In genomic region chr5:142619866-142620265, GRCm38 (mm10) we compare ENCODE assay signal across 8 mouse cellular contexts. TPM values are rescaled to one million over a fixed set of nuclear protein-coding genes. Genes with fewer than 3 reads are reported as not detected.
DNase-seq lines count a peak whose midpoint lies in the region; ATAC-seq and TF ChIP-seq lines count a peak whose summit lies in the region.

No protein-coding gene starts in this region.

- no peak for TF ChIP-seq POLR2A in bone marrow macrophage, adult 2 months (IDR thresholded peaks at IDR 0.05; ENCODE audit: borderline replicate concordance, low read depth, low read length)

- no peaks in the 10 kb centered on the region for H3K9me3 ChIP-seq in forebrain, embryonic 13.5 days (replicated peaks)
- no peaks in the 10 kb centered on the region for H3K9me3 ChIP-seq in stomach, postnatal 0 days (ENCODE audit: control insufficient read depth, low read length)

- peak; percentile 55 for TF ChIP-seq CTCF in bone marrow macrophage, adult 2 months (IDR thresholded peaks at IDR 0.05; ENCODE audit: low read depth, low read length)
- TF ChIP-seq CTCF in stomach, postnatal 0 days (IDR thresholded peaks at IDR 0.05; ENCODE audit: low read depth): peak; percentile 80

- no peaks in the 10 kb centered on the region for H3K27me3 ChIP-seq in forebrain, embryonic 13.5 days
- no peaks in the 10 kb centered on the region for H3K27me3 ChIP-seq in stomach, postnatal 0 days (ENCODE audit: control insufficient read depth, insufficient read depth, low read length)

- no peak overlapping the region for H3K9ac ChIP-seq in forebrain, embryonic 13.5 days
- H3K9ac ChIP-seq in stomach, postnatal 0 days (ENCODE audit: low read length): no peak overlapping the region

- H3K27ac ChIP-seq in bone marrow macrophage, adult 2 months (ENCODE audit: insufficient read depth, low read depth, low read length): no peak overlapping the region
- H3K27ac ChIP-seq in forebrain, embryonic 13.5 days: no peak overlapping the region
- no peak overlapping the region for H3K27ac ChIP-seq in stomach, postnatal 0 days (replicated peaks)

- 18% methylated on average over 5 of the region's 5 CpGs for WGBS in forebrain, embryonic 13.5 days
- 8% methylated on average over 5 of the region's 5 CpGs for WGBS in stomach, postnatal 0 days

- no peak for TF ChIP-seq EP300 in stomach, postnatal 0 days (optimal IDR thresholded peaks at IDR 0.05)

- H3K4me1 ChIP-seq in bone marrow macrophage, adult 2 months (ENCODE audit: control insufficient read depth, insufficient read depth, low read length): no peaks in the 10 kb centered on the region
- H3K4me1 ChIP-seq in forebrain, embryonic 13.5 days: no peaks in the 10 kb centered on the region
- no peaks in the 10 kb centered on the region for H3K4me1 ChIP-seq in stomach, postnatal 0 days (replicated peaks; ENCODE audit: control insufficient read depth, insufficient read depth)

- no peak overlapping the region for H3K4me3 ChIP-seq in bone marrow macrophage, adult 2 months (ENCODE audit: insufficient read depth, low read length)
- H3K4me3 ChIP-seq in forebrain, embryonic 13.5 days: no peak overlapping the region
- H3K4me3 ChIP-seq in stomach, postnatal 0 days (ENCODE audit: low read depth, low read length): no peak overlapping the region

- no peak for DNase-seq in cerebellum, adult 11-12 months
- DNase-seq in 416B (ENCODE audit: low read depth): peak; percentile 48
- peak; percentile 58 for DNase-seq in kidney, postnatal 14 days
- peak; percentile 55 for DNase-seq in mesoderm, embryonic 11.5 days (ENCODE audit: low read depth, low spot score)
- DNase-seq in stomach, postnatal 0 days (ENCODE audit: low spot score): peak; percentile 56

- H3K36me3 ChIP-seq in forebrain, embryonic 13.5 days (ENCODE audit: poor library complexity, severe bottlenecking): no peaks in the 10 kb centered on the region
- H3K36me3 ChIP-seq in stomach, postnatal 0 days (ENCODE audit: control insufficient read depth, insufficient read depth, low read length): no peaks in the 10 kb centered on the region

- peak; percentile 58; the same call in 1 of the 2 replicates for ATAC-seq in cerebellum, adult (ENCODE audit: insufficient number of reproducible peaks, low FRiP score, low TSS enrichment)
- peak; percentile 50; the same call in 1 of the 2 replicates for ATAC-seq in forebrain, embryonic 13.5 days
- ATAC-seq in stomach, postnatal 0 days (ENCODE audit: low FRiP score, low TSS enrichment): peak; percentile 19; the same call in 1 of the 2 replicates

- H3K4me2 ChIP-seq in forebrain, embryonic 13.5 days: no peak overlapping the region
- H3K4me2 ChIP-seq in stomach, postnatal 0 days (replicated peaks; ENCODE audit: low read depth): no peak overlapping the region

RNA-seq across cellular contexts. Expression of gene Wipi2, which starts 7.6 kb away (rescaled TPM):
- 29.9 and 31.6 TPM in 2 replicates for polyA plus RNA-seq in bone marrow macrophage, adult 2 months (2012; ENCODE audit: insufficient read depth, insufficient read length, missing spikeins)
- polyA plus RNA-seq in forebrain, embryonic 13.5 days (2015; fragmentation: Nextera tagmentation; extraction: Ambion mirVana): 48.3 and 49.1 TPM in 2 replicates
- 33.4 and 33.6 TPM in 2 replicates for polyA plus RNA-seq in stomach, postnatal 0 days (2015; fragmentation: Nextera tagmentation; extraction: Ambion mirVana)

RNA-seq across cellular contexts. Expression of gene Mmd2, which starts 11.3 kb away (rescaled TPM):
- polyA plus RNA-seq in bone marrow macrophage, adult 2 months (2012; ENCODE audit: insufficient read depth, insufficient read length, missing spikeins): not detected in 2 replicates
- 42.7 and 43.1 TPM in 2 replicates for polyA plus RNA-seq in forebrain, embryonic 13.5 days (2015; fragmentation: Nextera tagmentation; extraction: Ambion mirVana)
- polyA plus RNA-seq in stomach, postnatal 0 days (2015; fragmentation: Nextera tagmentation; extraction: Ambion mirVana): 1.2 and 1.3 TPM in 2 replicates

Comparison
In these comparisons a context has a peak if more than half of its experiments do, and no peak if none do; other contexts are left out.
1. RNA of gene Mmd2, which starts 11.3 kb away (polyA plus RNA-seq): 42.7 to 43.1 TPM in forebrain, embryonic 13.5 days; 1.2 to 1.3 TPM in stomach, postnatal 0 days and not detected in bone marrow macrophage, adult 2 months; every median in the first group is over 10 times any median in the second.
2. Peak in every context shown above with its lines, with median percentiles within 50 percentile points of each other: ATAC-seq.